Mouse (Mus musculus) ES-E14 (cell line): Measurements from ENCODE around the gene Ltbp1. TPM values are rescaled to one million over a fixed set of nuclear protein-coding genes. Genes with fewer than 3 reads are reported as not detected.

ENCODE experiments used
- DNase-seq: peaks from one replicate; pipeline ENCODE4 v3.0.0-alpha.2; 2013; ENCODE audit warnings: low read depth, low spot score
- H3K27ac ChIP-seq: 2 replicates; pipeline ENCODE4 v1.5.1; 2012; ENCODE audit warnings: low read depth, mild to moderate bottlenecking, low read length, moderate library complexity, mixed read lengths; ENCODE audit not compliant: poor library complexity, insufficient read depth, severe bottlenecking
- H3K36me3 ChIP-seq: 2 replicates; pipeline ENCODE4 v1.6.1; 2012; ENCODE audit warnings: mild to moderate bottlenecking, low read length, moderate library complexity, mixed read lengths; ENCODE audit not compliant: control insufficient read depth, poor library complexity, insufficient read depth, severe bottlenecking
- H3K4me1 ChIP-seq, 2 experiments: fragments of 150-350 bp in 1 of 2; sonication (generic) in 1 of 2; 2 replicates each; pipeline ENCODE4 v1.6.1; 2012; ENCODE audit warnings: low read length in 2 of 2, mild to moderate bottlenecking in 1 of 2, mixed read lengths in 1 of 2; ENCODE audit not compliant: control insufficient read depth in 2 of 2, insufficient read depth in 2 of 2, poor library complexity in 1 of 2
- H3K4me3 ChIP-seq, 2 experiments: fragments of 150-350 bp in 1 of 2; sonication (generic) in 1 of 2; 2 replicates each; pipeline ENCODE4 v1.5.1; 2012; ENCODE audit warnings: low read length in 2 of 2, low read depth in 1 of 2, mild to moderate bottlenecking in 1 of 2, mixed read lengths in 1 of 2; ENCODE audit not compliant: insufficient read depth in 1 of 2, poor library complexity in 1 of 2, severe bottlenecking in 1 of 2
- H3K9ac ChIP-seq: 2 replicates; pipeline ENCODE4 v1.6.1; 2012; ENCODE audit warnings: low read depth, mild to moderate bottlenecking, low read length, mixed read lengths; ENCODE audit not compliant: poor library complexity, insufficient read depth, severe bottlenecking
- H3K9me3 ChIP-seq: fragments of 150-350 bp; sonication (generic); 2 replicates; pipeline ENCODE4 v1.6.1; 2012; ENCODE audit warnings: low read depth, mild to moderate bottlenecking, low read length; ENCODE audit not compliant: control insufficient read depth, insufficient read depth
- CHD2 ChIP-seq: IDR thresholded peaks from 2 replicates; pipeline ENCODE4 v1.6.1; 2014; ENCODE audit warnings: mild to moderate bottlenecking, low read depth, low read length, inconsistent platforms
- HCFC1 ChIP-seq: IDR thresholded peaks from 2 replicates; pipeline ENCODE4 v1.6.1; 2012; ENCODE audit warnings: low read length, inconsistent platforms, borderline replicate concordance; ENCODE audit not compliant: insufficient read depth
- MAFK ChIP-seq: IDR thresholded peaks from 2 replicates; pipeline ENCODE4 v1.6.1; 2014; ENCODE audit warnings: mild to moderate bottlenecking, low read depth, low read length, inconsistent platforms; ENCODE audit not compliant: insufficient read depth
- ZC3H11A ChIP-seq: IDR thresholded peaks from 2 replicates; pipeline ENCODE4 v1.6.1; 2012; ENCODE audit warnings: low read depth, mild to moderate bottlenecking, inconsistent platforms, low read length, borderline replicate concordance
- ZNF384 ChIP-seq: IDR thresholded peaks from 2 replicates; pipeline ENCODE4 v1.6.1; 2012; ENCODE audit warnings: low read depth, low read length, inconsistent platforms
- in situ Hi-C, 2 experiments: fragments of 600-800 bp; cut with MboI; formaldehyde crosslinking; loops; one replicate each; pipeline ENCODE4 v1.15.1; 2025; ENCODE audit warnings: low sequenced_read_pairs in 2 of 2, inconsistent platforms in 1 of 2; ENCODE audit not compliant: unreplicated experiment in 2 of 2
- total RNA-seq: library from RNA; depleted of rRNA; stranded (reverse); fragments of 300-350 nt; gene quantifications from 2 replicates; pipeline ENCODE4 v1.2.3, GENCODE M21; 2012

Ltbp1 gene
- total RNA-seq, 1 experiment = 25.2 TPM

DNA sequence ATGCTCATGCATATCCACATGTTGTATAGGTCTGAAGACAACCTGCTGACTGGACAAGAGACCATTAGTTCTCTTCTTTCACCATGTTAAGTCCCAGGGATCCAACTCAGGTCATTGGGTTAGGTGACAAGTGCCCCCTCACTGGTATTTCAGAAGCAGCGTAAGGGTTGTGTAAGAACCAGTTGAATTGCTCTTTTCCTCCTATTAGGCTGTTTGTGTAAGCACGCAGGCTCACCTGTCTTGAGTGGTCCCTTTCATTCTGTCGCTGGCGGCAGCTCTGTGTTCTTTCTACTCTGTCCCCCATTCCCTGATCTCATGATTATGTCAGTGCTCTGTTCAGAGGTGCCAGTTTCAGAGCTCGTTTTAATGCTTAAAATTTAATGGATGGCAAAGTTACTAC is 317.9 kb downstream of the Ltbp1 start:
- in situ Hi-C loops = no loop called here

DNA sequence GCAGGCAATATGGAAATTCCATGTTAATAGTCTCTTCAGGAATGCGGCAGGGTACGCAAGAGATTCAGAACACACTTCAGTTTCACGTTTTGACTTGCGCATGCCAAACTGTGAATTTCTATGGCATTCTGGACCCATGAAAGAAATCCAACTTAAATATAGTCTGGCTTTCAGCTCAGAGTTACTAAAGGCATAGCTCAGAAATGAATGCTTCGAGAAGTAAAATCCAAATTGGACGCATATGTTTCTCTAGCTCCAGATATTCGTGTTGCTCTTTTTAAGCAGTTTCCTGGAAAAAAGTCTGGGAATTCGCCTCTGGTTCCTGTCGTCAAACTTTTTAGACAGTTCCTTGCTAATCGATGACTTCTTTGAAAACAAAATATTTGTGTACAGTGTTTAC is 318.4 kb downstream of the Ltbp1 start:
- no peaks in the 10 kb centered on the region for H3K4me1 ChIP-seq
- TF ChIP-seq ZC3H11A (no peak), ZNF384 (no peak), HCFC1 (no peak), MAFK (no peak), CHD2 (no peak)
- H3K9me3 ChIP-seq = no peaks in the 10 kb centered on the region
- no peak overlapping the region for H3K4me3 ChIP-seq
- H3K27ac ChIP-seq = no peak overlapping the region
- H3K9ac ChIP-seq = no peak overlapping the region
- in situ Hi-C loops = no loop called here
- no peak for DNase-seq
- H3K36me3 ChIP-seq = no peaks in the 10 kb centered on the region

More for the DNA sequence above, 317.9 kb downstream of the Ltbp1 start:
- Histone ChIP-seq H3K4me1 (no peaks in the 10 kb centered on the region), H3K9ac (no peak overlapping the region), H3K36me3 (no peaks in the 10 kb centered on the region), H3K27ac (no peak overlapping the region), H3K9me3 (no peaks in the 10 kb centered on the region), H3K4me3 (no peak overlapping the region)
- DNase-seq = no peak
- no peak for TF ChIP-seq MAFK
- no peak for TF ChIP-seq CHD2
- TF ChIP-seq ZNF384 = no peak
- no peak for TF ChIP-seq ZC3H11A
- no peak for TF ChIP-seq HCFC1

- no peak for DNase-seq
- H3K9me3 ChIP-seq = no peaks in the 10 kb centered on the region
- no peaks in the 10 kb centered on the region for H3K4me1 ChIP-seq
- H3K36me3 ChIP-seq = no peaks in the 10 kb centered on the region
- in situ Hi-C loops = no loop called here
- H3K27ac ChIP-seq = no peak overlapping the region
- H3K4me3 ChIP-seq = no peak overlapping the region
- TF ChIP-seq ZNF384 (no peak), CHD2 (no peak), ZC3H11A (no peak), MAFK (no peak), HCFC1 (no peak)
- no peak overlapping the region for H3K9ac ChIP-seq
Observed at GRCm38 (mm10) chr17:75328102-75328639, 322.8 kb downstream of the Ltbp1 start.

DNA sequence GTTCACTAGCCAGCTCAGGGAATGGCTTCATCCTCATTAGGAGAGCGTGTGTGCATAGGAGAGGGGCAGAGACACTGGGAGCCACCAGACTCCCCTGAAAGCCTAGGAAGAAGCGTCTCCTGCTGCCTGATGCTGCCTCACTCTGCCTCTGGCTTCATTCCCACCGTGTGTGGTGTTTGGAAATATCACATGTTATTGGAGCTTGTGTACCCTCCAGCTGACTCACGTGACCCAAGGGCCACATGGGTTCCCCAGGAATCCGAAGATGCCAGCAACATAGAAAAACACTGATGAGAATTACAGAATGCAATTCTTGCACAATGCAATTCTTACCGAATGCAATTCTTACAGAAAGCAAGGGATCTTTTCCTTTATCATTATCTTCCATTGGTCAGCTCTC is 325.0 kb downstream of the Ltbp1 start:
- no peak for TF ChIP-seq HCFC1
- no peaks in the 10 kb centered on the region for H3K36me3 ChIP-seq
- H3K4me1 ChIP-seq = no peaks in the 10 kb centered on the region
- no peak for DNase-seq
- H3K4me3 ChIP-seq = no peak overlapping the region
- H3K27ac ChIP-seq = no peak overlapping the region
- H3K9ac ChIP-seq = no peak overlapping the region
- in situ Hi-C loops = no loop called here
- H3K9me3 ChIP-seq = no peaks in the 10 kb centered on the region

DNA sequence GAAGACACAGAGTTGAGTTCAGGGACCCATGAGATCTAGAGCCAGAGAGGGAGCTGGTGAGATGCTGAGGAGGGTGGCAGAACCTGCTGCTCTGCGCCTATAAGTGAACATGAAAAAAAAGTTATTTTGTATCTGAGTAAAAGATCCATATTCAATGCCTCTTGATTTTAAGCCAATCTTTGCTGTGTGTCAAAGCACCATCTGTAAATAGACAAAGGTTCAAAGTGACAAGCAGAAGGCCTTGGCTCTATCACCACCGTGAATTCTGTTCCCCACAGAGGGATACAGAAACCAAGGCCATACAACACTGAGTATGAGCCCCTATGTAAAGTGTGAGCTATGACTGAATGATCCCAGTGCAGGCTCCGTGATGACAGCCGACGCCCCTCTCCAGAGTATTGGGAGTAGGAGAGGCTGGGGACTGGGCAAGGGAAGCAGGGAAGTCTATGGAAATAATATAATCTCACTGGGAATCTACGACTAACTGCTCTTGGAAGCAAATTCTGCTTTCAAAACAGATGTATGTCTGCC is 326.1 kb downstream of the Ltbp1 start:
- no peak overlapping the region for H3K27ac ChIP-seq
- TF ChIP-seq ZC3H11A (no peak), CHD2 (no peak), MAFK (no peak), ZNF384 (no peak), HCFC1 (no peak)
- H3K4me3 ChIP-seq = no peak overlapping the region
- no peak overlapping the region for H3K9ac ChIP-seq
- no peaks in the 10 kb centered on the region for H3K9me3 ChIP-seq
- H3K4me1 ChIP-seq = no peaks in the 10 kb centered on the region
- DNase-seq = no peak
- in situ Hi-C loops = no loop called here
- H3K36me3 ChIP-seq = no peaks in the 10 kb centered on the region
